Mouse (Mus musculus): Measurements from ENCODE around the gene Coro6. TPM values are rescaled to one million over a fixed set of nuclear protein-coding genes. Genes with fewer than 3 reads are reported as not detected.

Gene Coro6
- polyA plus RNA-seq, 1 experiment from 2014 or later: 0.06 TPM

- 73% methylated on average over 12 of the region's 12 CpGs for WGBS
- Histone ChIP-seq H3K4me1 (replicated peaks) (peaks cover 56% of the 10 kb centered on the region), H3K9ac (no peak overlapping the region), H3K36me3 (peaks cover 26% of the 10 kb centered on the region), H3K27me3 (replicated peaks) (no peaks in the 10 kb centered on the region), H3K4me2 (replicated peaks) (no peak overlapping the region), H3K4me3 (replicated peaks) (no peak overlapping the region), H3K27ac (peak overlapping the region; percentile 45), H3K9me3 (no peaks in the 10 kb centered on the region)
- no peak for ATAC-seq
Observed at GRCm38 (mm10) chr11:77498261-77499139, 36.3 kb downstream of the Coro6 start.

GRCm38 (mm10) chr11:77499354-77499753, 37.1 kb downstream of the Coro6 start:
- Histone ChIP-seq H3K4me1 (replicated peaks) (peaks cover 50% of the 10 kb centered on the region), H3K9me3 (no peaks in the 10 kb centered on the region), H3K36me3 (peaks cover 35% of the 10 kb centered on the region), H3K4me3 (replicated peaks) (no peak overlapping the region), H3K27ac (no peak overlapping the region), H3K27me3 (replicated peaks) (no peaks in the 10 kb centered on the region), H3K4me2 (replicated peaks) (no peak overlapping the region), H3K9ac (no peak overlapping the region)
- 84% methylated on average over 7 of the region's 7 CpGs for WGBS
- no peak for ATAC-seq

GRCm38 (mm10) chr11:77500361-77501325, 38.4 kb downstream of the Coro6 start:
- no peak overlapping the region for H3K27ac ChIP-seq
- no peaks in the 10 kb centered on the region for H3K27me3 ChIP-seq (replicated peaks)
- 76% methylated on average over 17 of the region's 17 CpGs for WGBS
- ATAC-seq: no peak
- no peaks in the 10 kb centered on the region for H3K9me3 ChIP-seq
- H3K4me2 ChIP-seq (replicated peaks): no peak overlapping the region
- H3K4me1 ChIP-seq (replicated peaks): peaks cover 42% of the 10 kb centered on the region
- H3K36me3 ChIP-seq: peaks cover 48% of the 10 kb centered on the region
- no peak overlapping the region for H3K4me3 ChIP-seq (replicated peaks)
- H3K9ac ChIP-seq: no peak overlapping the region; the same call in 1 of the 2 replicates

- Histone ChIP-seq H3K4me1 (replicated peaks) (peaks cover 42% of the 10 kb centered on the region), H3K4me2 (replicated peaks) (no peak overlapping the region), H3K27me3 (replicated peaks) (no peaks in the 10 kb centered on the region), H3K9ac (no peak overlapping the region), H3K36me3 (peaks cover 52% of the 10 kb centered on the region), H3K9me3 (no peaks in the 10 kb centered on the region), H3K4me3 (replicated peaks) (no peak overlapping the region), H3K27ac (no peak overlapping the region)
- ATAC-seq: no peak
- WGBS: 23% methylated on average over 5 of the region's 5 CpGs
Observed at GRCm38 (mm10) chr11:77501392-77501791, 39.2 kb downstream of the Coro6 start.

DNA sequence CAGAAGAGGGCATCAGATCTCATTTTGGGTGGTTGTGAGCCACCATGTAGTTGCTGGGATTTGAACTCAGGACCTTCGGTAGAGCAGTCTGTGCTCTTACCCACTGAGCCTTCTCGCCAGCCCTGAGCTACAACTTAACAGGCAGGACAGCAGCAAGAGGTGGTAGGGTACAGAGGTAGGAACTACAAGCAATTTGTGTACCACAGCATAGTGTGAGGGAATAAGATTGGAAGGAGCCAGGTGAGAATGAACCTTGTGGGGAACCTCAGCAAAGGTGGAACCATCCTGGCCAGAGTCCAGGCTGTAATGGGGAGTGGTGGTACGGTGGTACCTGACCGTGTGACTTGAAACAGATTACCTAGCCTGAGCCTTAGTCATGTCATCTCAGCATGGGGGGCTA, 39.8 kb downstream of the Coro6 start:
- Histone ChIP-seq H3K36me3 (peaks cover 58% of the 10 kb centered on the region), H3K4me2 (replicated peaks) (no peak overlapping the region)
- 84% methylated on average over 4 of the region's 4 CpGs for WGBS

DNA sequence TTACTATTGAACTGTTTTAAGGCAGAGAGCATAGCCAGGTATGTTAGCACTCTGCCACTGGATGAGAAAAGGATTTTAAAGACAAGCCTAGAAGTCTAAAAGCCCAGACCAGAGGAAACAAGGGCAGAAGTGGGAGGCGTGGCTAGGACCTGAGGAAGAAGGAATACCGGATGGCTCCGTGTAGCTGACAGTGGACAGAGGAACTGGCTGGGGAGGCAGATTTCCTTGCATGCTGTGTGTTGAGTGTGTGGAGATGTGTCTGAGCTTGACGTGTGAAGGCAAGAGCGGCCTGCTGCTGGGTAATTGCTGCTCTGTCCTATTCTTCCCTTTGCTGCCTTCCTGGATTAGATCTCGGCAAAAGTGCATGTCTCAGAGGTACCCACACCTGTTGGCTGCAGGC, 40.3 kb downstream of the Coro6 start:
- ATAC-seq: no peak
- H3K27ac ChIP-seq: no peak overlapping the region
- no peaks in the 10 kb centered on the region for H3K27me3 ChIP-seq (replicated peaks)
- no peak overlapping the region for H3K9ac ChIP-seq
- no peak overlapping the region for H3K4me3 ChIP-seq (replicated peaks)
- WGBS: 78% methylated on average over 6 of the region's 6 CpGs
- no peaks in the 10 kb centered on the region for H3K9me3 ChIP-seq
- H3K4me2 ChIP-seq (replicated peaks): no peak overlapping the region
- H3K4me1 ChIP-seq (replicated peaks): peaks cover 41% of the 10 kb centered on the region
- H3K36me3 ChIP-seq: peaks cover 63% of the 10 kb centered on the region

More for the DNA sequence above, 39.8 kb downstream of the Coro6 start:
- no peaks in the 10 kb centered on the region for H3K9me3 ChIP-seq
- H3K27me3 ChIP-seq (replicated peaks): no peaks in the 10 kb centered on the region
- H3K27ac ChIP-seq: no peak overlapping the region
- H3K4me1 ChIP-seq (replicated peaks): peaks cover 44% of the 10 kb centered on the region
- H3K4me3 ChIP-seq (replicated peaks): no peak overlapping the region
- ATAC-seq: no peak
- no peak overlapping the region for H3K9ac ChIP-seq

GRCm38 (mm10) chr11:77503511-77503910, 41.3 kb downstream of the Coro6 start:
- WGBS: 68% methylated on average over 3 of the region's 3 CpGs
- peaks cover 64% of the 10 kb centered on the region for H3K36me3 ChIP-seq
- peaks cover 40% of the 10 kb centered on the region for H3K4me1 ChIP-seq (replicated peaks)
- H3K27me3 ChIP-seq (replicated peaks): no peaks in the 10 kb centered on the region
- H3K4me2 ChIP-seq (replicated peaks): no peak overlapping the region
- no peak for ATAC-seq
- H3K4me3 ChIP-seq (replicated peaks): no peak overlapping the region
- no peak overlapping the region for H3K9ac ChIP-seq
- no peaks in the 10 kb centered on the region for H3K9me3 ChIP-seq
- no peak overlapping the region for H3K27ac ChIP-seq

- Histone ChIP-seq H3K27me3 (replicated peaks) (no peaks in the 10 kb centered on the region), H3K4me1 (replicated peaks) (peaks cover 37% of the 10 kb centered on the region), H3K4me2 (replicated peaks) (no peak overlapping the region), H3K4me3 (replicated peaks) (no peak overlapping the region), H3K36me3 (peaks cover 61% of the 10 kb centered on the region), H3K9me3 (no peaks in the 10 kb centered on the region), H3K27ac (peak overlapping the region; percentile 66; the same call in 1 of the 2 replicates), H3K9ac (no peak overlapping the region)
- 92% methylated on average over 19 of the region's 19 CpGs for WGBS
- ATAC-seq: no peak
Observed at GRCm38 (mm10) chr11:77504377-77504776, 42.2 kb downstream of the Coro6 start.

GRCm38 (mm10) chr11:77505291-77505980, 43.2 kb downstream of the Coro6 start:
- H3K4me3 ChIP-seq (replicated peaks): no peak overlapping the region
- ATAC-seq: peak; percentile 66
- no peaks in the 10 kb centered on the region for H3K9me3 ChIP-seq
- 79% methylated on average over 22 of the region's 22 CpGs for WGBS
- H3K36me3 ChIP-seq: peaks cover 53% of the 10 kb centered on the region
- peak overlapping the region; percentile 75 for H3K27ac ChIP-seq
- peaks cover 34% of the 10 kb centered on the region for H3K4me1 ChIP-seq (replicated peaks)
- H3K9ac ChIP-seq: no peak overlapping the region
- no peaks in the 10 kb centered on the region for H3K27me3 ChIP-seq (replicated peaks)
- H3K4me2 ChIP-seq (replicated peaks): 0 out of 2 replicates have a peak overlapping the region, but pooled peaks have one; percentile 17

GRCm38 (mm10) chr11:77506273-77506672, 44.1 kb downstream of the Coro6 start:
- Histone ChIP-seq H3K27ac (0 out of 2 replicates have a peak overlapping the region, but pooled peaks have one; percentile 75), H3K36me3 (peaks cover 49% of the 10 kb centered on the region), H3K9ac (no peak overlapping the region), H3K27me3 (replicated peaks) (no peaks in the 10 kb centered on the region), H3K4me3 (replicated peaks) (no peak overlapping the region), H3K4me2 (replicated peaks) (0 out of 2 replicates have a peak overlapping the region, but pooled peaks have one; percentile 17), H3K4me1 (replicated peaks) (peaks cover 26% of the 10 kb centered on the region), H3K9me3 (no peaks in the 10 kb centered on the region)
- WGBS: 78% methylated on average over 14 of the region's 14 CpGs
- peak; percentile 81 for ATAC-seq

- ATAC-seq: no peak
- no peak overlapping the region for H3K9ac ChIP-seq
- H3K4me3 ChIP-seq (replicated peaks): no peak overlapping the region
- no peaks in the 10 kb centered on the region for H3K27me3 ChIP-seq (replicated peaks)
- H3K36me3 ChIP-seq: peaks cover 49% of the 10 kb centered on the region
- WGBS: 81% methylated on average over 6 of the region's 6 CpGs
- H3K4me2 ChIP-seq (replicated peaks): no peak overlapping the region
- H3K27ac ChIP-seq: peak overlapping the region; percentile 2; the same call in 1 of the 2 replicates
- peaks cover 25% of the 10 kb centered on the region for H3K4me1 ChIP-seq (replicated peaks)
- no peaks in the 10 kb centered on the region for H3K9me3 ChIP-seq
Observed at GRCm38 (mm10) chr11:77506941-77507340, 44.7 kb downstream of the Coro6 start.

Measured in intestine, embryonic 15.5 days (tissue).